Mouse (Mus musculus): ENCODE measurements at regions not wholly inside any gene's neighbourhood (a gene's known extent, or its start where the extent isn't known, plus 50 kb on each side); places are given as distances from the start of the nearest gene placed in this dataset.

DNA sequence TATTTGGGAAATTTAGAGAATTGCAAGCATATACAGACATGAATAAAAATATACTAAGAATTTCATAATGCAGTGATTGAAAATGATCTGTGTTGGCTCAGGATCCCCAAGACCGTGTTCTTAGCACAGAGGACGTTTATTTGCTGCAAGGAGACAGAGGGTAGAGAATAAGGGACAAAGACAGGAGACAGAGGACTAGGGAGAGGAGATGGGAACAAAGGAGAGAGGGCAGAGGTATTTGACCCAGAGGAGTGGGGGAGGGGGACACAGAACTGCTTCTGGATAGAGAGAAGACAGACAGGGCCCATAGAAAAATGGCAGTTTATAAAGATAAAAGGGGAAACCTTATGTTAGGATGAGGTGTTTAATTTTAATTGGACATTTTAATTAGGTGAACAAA, 265.0 kb downstream of the Lmbrd1 start:
- H3K27me3 ChIP-seq (ENCODE audit: control insufficient read depth, insufficient read depth, low read depth, low read length): no peaks in the 10 kb centered on the region
- no peak for ATAC-seq
- no peak overlapping the region for H3K4me2 ChIP-seq (ENCODE audit: low read length)
- H3K4me3 ChIP-seq (ENCODE audit: low read depth, low read length): no peak overlapping the region
- H3K4me1 ChIP-seq (ENCODE audit: control insufficient read depth, insufficient read depth, low read length): no peaks in the 10 kb centered on the region
- H3K27ac ChIP-seq (ENCODE audit: low read length): no peak overlapping the region
- H3K36me3 ChIP-seq (ENCODE audit: control insufficient read depth, insufficient read depth, low read length): no peaks in the 10 kb centered on the region
- 12% methylated on average over 2 of the region's 2 CpGs for WGBS
- H3K9me3 ChIP-seq (replicated peaks; ENCODE audit: control insufficient read depth, low read length, poor library complexity, severe bottlenecking): no peaks in the 10 kb centered on the region
- no peak overlapping the region for H3K9ac ChIP-seq (ENCODE audit: low read depth, low read length)

- Histone ChIP-seq H3K9me3 (replicated peaks; ENCODE audit: control insufficient read depth, low read length, poor library complexity, severe bottlenecking) (no peaks in the 10 kb centered on the region), H3K27ac (ENCODE audit: low read length) (no peak overlapping the region), H3K4me2 (ENCODE audit: low read length) (no peak overlapping the region), H3K4me1 (ENCODE audit: control insufficient read depth, insufficient read depth, low read length) (no peaks in the 10 kb centered on the region), H3K27me3 (ENCODE audit: control insufficient read depth, insufficient read depth, low read depth, low read length) (no peaks in the 10 kb centered on the region), H3K4me3 (ENCODE audit: low read depth, low read length) (no peak overlapping the region), H3K36me3 (ENCODE audit: control insufficient read depth, insufficient read depth, low read length) (no peaks in the 10 kb centered on the region), H3K9ac (ENCODE audit: low read depth, low read length) (no peak overlapping the region)
- ATAC-seq: no peak
- 79% methylated on average over 2 of the region's 2 CpGs for WGBS
These were observed 294.3 kb downstream of the Lmbrd1 start for GRCm38 (mm10) chr1:24972681-24973080.

GRCm38 (mm10) chr1:25008456-25009169, 330.2 kb downstream of the Lmbrd1 start:
- 72% methylated on average over 8 of the region's 8 CpGs for WGBS
- Histone ChIP-seq H3K27ac (ENCODE audit: low read length) (no peak overlapping the region), H3K9me3 (replicated peaks; ENCODE audit: control insufficient read depth, low read length, poor library complexity, severe bottlenecking) (no peaks in the 10 kb centered on the region), H3K4me2 (ENCODE audit: low read length) (no peak overlapping the region), H3K36me3 (ENCODE audit: control insufficient read depth, insufficient read depth, low read length) (no peaks in the 10 kb centered on the region), H3K4me1 (ENCODE audit: control insufficient read depth, insufficient read depth, low read length) (no peaks in the 10 kb centered on the region), H3K4me3 (ENCODE audit: low read depth, low read length) (no peak overlapping the region), H3K27me3 (ENCODE audit: control insufficient read depth, insufficient read depth, low read depth, low read length) (no peaks in the 10 kb centered on the region), H3K9ac (ENCODE audit: low read depth, low read length) (no peak overlapping the region)
- no peak for ATAC-seq

DNA sequence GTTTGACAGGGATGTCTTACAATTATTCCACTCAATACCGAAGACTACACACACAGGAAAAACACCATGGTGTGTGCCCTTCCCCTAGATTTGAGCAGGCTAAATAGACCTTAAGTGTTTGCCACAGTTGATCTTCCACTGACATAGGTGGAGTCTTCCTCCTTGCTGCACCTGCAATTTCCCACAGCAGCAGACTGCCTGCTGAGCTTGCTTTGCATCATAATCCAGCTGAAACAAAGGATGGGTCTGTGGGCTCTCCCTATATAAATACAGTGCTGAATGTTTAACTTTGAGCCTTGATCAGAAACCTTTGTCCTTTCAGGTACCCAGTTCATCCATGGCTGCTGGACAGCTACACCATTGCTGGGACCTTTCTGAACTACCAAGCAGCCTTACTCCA, 334.3 kb downstream of the Lmbrd1 start:
- H3K4me1 ChIP-seq (ENCODE audit: control insufficient read depth, insufficient read depth, low read length): no peaks in the 10 kb centered on the region
- no peak for ATAC-seq
- 84% methylated on average over 1 of the region's 1 CpGs for WGBS
- H3K36me3 ChIP-seq (ENCODE audit: control insufficient read depth, insufficient read depth, low read length): no peaks in the 10 kb centered on the region
- H3K9me3 ChIP-seq (replicated peaks; ENCODE audit: control insufficient read depth, low read length, poor library complexity, severe bottlenecking): no peaks in the 10 kb centered on the region
- no peak overlapping the region for H3K4me3 ChIP-seq (ENCODE audit: low read depth, low read length)
- no peak overlapping the region for H3K27ac ChIP-seq (ENCODE audit: low read length)
- no peak overlapping the region for H3K9ac ChIP-seq (ENCODE audit: low read depth, low read length)
- H3K27me3 ChIP-seq (ENCODE audit: control insufficient read depth, insufficient read depth, low read depth, low read length): no peaks in the 10 kb centered on the region
- H3K4me2 ChIP-seq (ENCODE audit: low read length): no peak overlapping the region

Measured in midbrain, embryonic 16.5 days (tissue).